Mouse (Mus musculus) heart, postnatal 0 days (tissue): ENCODE data around the gene Magi1. TPM values are rescaled to one million over a fixed set of nuclear protein-coding genes. Genes with fewer than 3 reads are reported as not detected.
A peak's percentile ranks its signal among the peaks of the same experiment; 100 is the strongest.

Experiments used
- ATAC-seq: fragments of 200-750 bp; cut with Nextera tagmentation; 2 replicates; pipeline ENCODE4 v1.8.0; 2017; ENCODE audit warnings: low read depth, moderate number of reproducible peaks, moderate library complexity; ENCODE audit not compliant: insufficient read depth
- DNase-seq: peaks from one replicate; pipeline ENCODE4 v3.0.0-alpha.2; 2016; ENCODE audit warnings: low spot score
- H3K27ac ChIP-seq: fragments of 300-500 bp; sonication (generic); 2 replicates; pipeline ENCODE4 v1.5.1; 2014; ENCODE audit warnings: low read depth, mild to moderate bottlenecking
- H3K27me3 ChIP-seq: fragments of 300-500 bp; sonication (generic); 2 replicates; pipeline ENCODE4 v1.6.1; 2014; ENCODE audit warnings: low read length, mixed read lengths; ENCODE audit not compliant: control insufficient read depth, insufficient read depth
- H3K36me3 ChIP-seq: fragments of 300-500 bp; sonication (generic); replicated peaks from 2 replicates; pipeline ENCODE4 v1.6.1; 2014; ENCODE audit warnings: low read length, mixed read lengths; ENCODE audit not compliant: control insufficient read depth, insufficient read depth
- H3K4me1 ChIP-seq: fragments of 300-500 bp; sonication (generic); 2 replicates; pipeline ENCODE4 v1.6.1; 2014; ENCODE audit warnings: antibody characterized with exemption; ENCODE audit not compliant: control insufficient read depth, insufficient read depth
- H3K4me2 ChIP-seq: fragments of 300-500 bp; sonication (generic); 2 replicates; pipeline ENCODE4 v1.6.1; 2014; ENCODE audit warnings: low read depth, mild to moderate bottlenecking, low read length, moderate library complexity
- H3K4me3 ChIP-seq: fragments of 300-500 bp; sonication (generic); 2 replicates; pipeline ENCODE4 v1.5.1; 2014; ENCODE audit warnings: low read depth, low read length
- H3K9ac ChIP-seq: fragments of 300-500 bp; sonication (generic); replicated peaks from 2 replicates; pipeline ENCODE4 v1.6.1; 2014; ENCODE audit warnings: low read depth, low read length, mixed read lengths
- H3K9me3 ChIP-seq: fragments of 300-500 bp; sonication (generic); replicated peaks from 2 replicates; pipeline ENCODE4 v1.6.1; 2016; ENCODE audit warnings: low read length; ENCODE audit not compliant: control insufficient read depth
- CTCF ChIP-seq: IDR thresholded peaks from 2 replicates; pipeline ENCODE4 v1.5.1; 2016; ENCODE audit warnings: antibody characterized with exemption, control low read depth, low read depth
- EP300 ChIP-seq: IDR thresholded peaks from 2 replicates; pipeline ENCODE4 v1.6.1; 2016; ENCODE audit warnings: antibody characterized with exemption, low read depth
- WGBS: fragments of 180-500 bp; shearing (Covaris S2); extraction: QIAGEN DNeasy Blood & Tissue Kit; methylation state at CpG from one replicate; pipeline ENCODE4 v1.1.7; 2014; 5-methylcytosine and 5-hydroxymethylcytosine counted together
- polyA plus RNA-seq: library from polyadenylated mRNA; unstranded; fragments of >200 nt; fragmentation: Nextera tagmentation; extraction: Ambion mirVana; gene quantifications from 2 replicates; pipeline ENCODE4 v1.2.1, GENCODE M21; 2015
- total RNA-seq: library from RNA; depleted of rRNA; stranded (reverse); fragments of >200 nt; gene quantifications from 2 replicates; pipeline ENCODE4 v1.2.3, GENCODE M21; 2014; ENCODE audit warnings: low replicate concordance

Magi1 gene
- total and polyA plus RNA-seq, 2 experiments from 2014 or later = 4.6 to 15.3 TPM

DNA sequence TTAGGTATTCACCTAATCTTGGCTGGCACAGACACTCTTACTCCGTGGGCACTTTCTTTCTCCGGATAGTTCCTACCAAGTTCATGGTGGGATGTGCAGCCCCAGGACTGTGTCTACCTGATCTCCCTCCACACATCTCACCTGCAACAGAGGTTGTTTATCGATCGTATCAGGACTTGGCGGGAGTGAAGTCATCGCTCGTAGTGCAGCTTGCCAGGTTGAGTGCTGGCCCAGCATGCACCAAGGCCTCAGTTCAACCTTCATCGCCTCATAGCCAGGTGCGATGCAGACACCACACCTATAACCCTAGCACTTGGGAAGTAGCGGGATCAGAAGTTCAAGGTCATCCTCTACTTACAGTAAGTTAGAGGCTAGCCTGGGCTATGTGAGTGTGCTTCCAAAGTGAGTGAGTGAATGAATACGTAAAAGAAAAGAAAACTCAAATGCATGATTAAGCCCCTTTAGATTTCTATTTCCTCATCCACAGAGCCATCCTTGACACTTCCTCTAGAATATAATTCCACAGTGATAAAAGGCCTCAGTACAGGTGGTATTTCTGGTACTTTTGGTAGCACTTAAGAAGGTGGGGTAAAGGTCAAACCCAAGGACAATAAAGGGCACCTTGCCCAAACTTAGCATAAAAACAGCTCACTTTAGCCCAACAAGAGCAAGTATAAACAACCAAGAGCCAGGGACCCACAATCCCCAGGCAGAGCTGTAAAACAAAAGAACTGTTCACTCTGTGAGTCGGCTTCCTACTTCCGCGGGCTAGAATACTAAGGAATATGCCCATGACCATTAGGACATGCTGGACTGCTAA lies 103.2 kb downstream of the Magi1 start:
- Histone ChIP-seq H3K27me3 (no peaks in the 10 kb centered on the region), H3K36me3 (no peaks in the 10 kb centered on the region), H3K9me3 (no peaks in the 10 kb centered on the region), H3K9ac (no peak overlapping the region), H3K4me1 (peaks cover 52% of the 10 kb centered on the region), H3K27ac (no peak overlapping the region), H3K4me2 (no peak overlapping the region), H3K4me3 (no peak overlapping the region)
- WGBS = 90% methylated on average over 14 of the region's 14 CpGs
- ATAC-seq (no peak), DNase-seq (no peak)
- no peak for TF ChIP-seq CTCF
- TF ChIP-seq EP300 = no peak

DNA sequence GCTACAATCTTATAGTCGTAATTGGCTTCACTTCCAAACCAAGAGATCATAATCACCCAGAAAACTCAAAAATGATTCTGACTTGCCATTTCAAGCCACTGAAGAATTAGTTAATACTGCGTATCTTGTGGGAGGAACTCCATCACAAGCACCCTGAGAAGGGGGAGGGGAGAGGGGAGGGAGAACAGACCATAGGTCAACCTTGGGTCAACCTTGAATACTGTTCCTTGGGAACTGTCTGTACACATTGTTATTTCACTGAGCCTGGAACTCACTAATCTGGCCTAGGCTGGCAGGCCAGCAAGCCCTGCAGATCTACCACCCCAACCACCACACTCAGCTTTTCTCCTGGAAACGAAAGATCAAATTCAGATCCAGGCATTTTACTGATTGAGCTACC lies 106.2 kb downstream of the Magi1 start:
- no peak overlapping the region for H3K4me3 ChIP-seq
- WGBS = 64% methylated on average over 3 of the region's 3 CpGs
- peaks cover 44% of the 10 kb centered on the region for H3K4me1 ChIP-seq
- no peaks in the 10 kb centered on the region for H3K36me3 ChIP-seq
- H3K4me2 ChIP-seq = no peak overlapping the region
- no peaks in the 10 kb centered on the region for H3K27me3 ChIP-seq
- no peak for DNase-seq
- ATAC-seq = no peak
- H3K9ac ChIP-seq = no peak overlapping the region
- no peak overlapping the region for H3K27ac ChIP-seq
- H3K9me3 ChIP-seq = no peaks in the 10 kb centered on the region
- TF ChIP-seq CTCF (no peak), EP300 (no peak)

DNA sequence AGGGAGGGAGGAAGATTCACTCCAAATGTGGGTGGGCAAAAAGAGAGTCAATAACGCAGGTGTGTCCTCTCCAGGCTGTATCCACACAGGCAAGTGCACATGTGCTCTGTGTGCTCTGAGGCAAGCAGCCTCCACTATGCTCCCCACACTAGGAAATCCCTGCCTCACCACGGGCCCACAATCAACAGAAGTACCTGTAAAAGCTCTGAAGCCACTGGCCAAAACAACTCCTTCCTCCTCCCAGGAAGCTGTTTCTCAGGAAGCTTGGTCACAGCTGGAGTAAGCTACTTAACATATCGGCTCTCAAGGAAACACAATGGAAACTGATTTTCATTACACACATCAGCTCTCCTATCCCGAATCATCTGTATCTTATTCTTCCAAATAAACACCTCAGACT lies 107.0 kb downstream of the Magi1 start:
- Histone ChIP-seq H3K9me3 (no peaks in the 10 kb centered on the region), H3K4me1 (peaks cover 36% of the 10 kb centered on the region), H3K4me2 (no peak overlapping the region), H3K27ac (peak overlapping the region; percentile 23; the same call in 1 of the 2 replicates), H3K9ac (no peak overlapping the region), H3K4me3 (no peak overlapping the region), H3K36me3 (no peaks in the 10 kb centered on the region), H3K27me3 (no peaks in the 10 kb centered on the region)
- no peak for TF ChIP-seq CTCF
- no peak for TF ChIP-seq EP300
- DNase-seq (no peak), ATAC-seq (no peak)
- WGBS = 36% methylated on average over 4 of the region's 4 CpGs

GRCm38 (mm10) chr6:94171250-94171649 lies 112.5 kb downstream of the Magi1 start:
- Histone ChIP-seq H3K27ac (0 out of 2 replicates have a peak overlapping the region, but pooled peaks have one; percentile 3), H3K4me2 (no peak overlapping the region), H3K4me3 (no peak overlapping the region), H3K36me3 (no peaks in the 10 kb centered on the region), H3K27me3 (no peaks in the 10 kb centered on the region), H3K9ac (no peak overlapping the region), H3K4me1 (peaks cover 47% of the 10 kb centered on the region), H3K9me3 (no peaks in the 10 kb centered on the region)
- no peak for ATAC-seq
- no peak for DNase-seq
- 33% methylated on average over 8 of the region's 8 CpGs for WGBS
- no peak for TF ChIP-seq CTCF
- TF ChIP-seq EP300 = peak; percentile 76

DNA sequence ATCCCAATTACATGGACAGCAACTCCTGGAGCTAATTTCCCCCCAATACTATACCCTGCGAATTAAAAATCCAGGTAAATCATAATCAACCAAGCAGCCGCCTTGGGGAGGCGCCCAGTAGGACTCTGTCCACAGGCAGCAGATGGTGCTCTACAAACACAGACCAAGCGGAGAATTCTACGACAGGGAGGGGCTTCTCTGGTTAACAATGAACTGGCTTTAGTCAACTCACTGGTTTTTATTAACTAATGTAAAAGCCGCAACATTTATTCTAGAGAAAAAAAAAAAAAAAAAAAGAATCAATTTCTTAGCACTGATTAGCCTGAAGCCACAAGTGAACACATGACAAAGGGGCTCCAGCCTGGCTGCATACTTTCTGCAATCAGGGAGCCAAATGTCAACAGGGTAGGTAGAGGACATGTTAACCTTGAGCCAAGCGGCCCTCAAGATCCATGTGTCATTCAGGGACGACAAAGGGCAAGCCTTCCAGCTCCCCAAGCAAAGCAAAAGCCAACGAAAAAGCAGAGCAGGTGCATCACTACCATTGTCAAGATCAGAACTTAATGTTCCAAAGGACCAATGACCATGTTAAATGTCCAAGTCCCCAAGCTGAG lies 114.0 kb downstream of the Magi1 start:
- Histone ChIP-seq H3K27me3 (no peaks in the 10 kb centered on the region), H3K9ac (no peak overlapping the region), H3K9me3 (no peaks in the 10 kb centered on the region), H3K4me2 (no peak overlapping the region), H3K4me1 (peaks cover 51% of the 10 kb centered on the region), H3K36me3 (no peaks in the 10 kb centered on the region), H3K27ac (peak overlapping the region; percentile 70; the same call in 1 of the 2 replicates), H3K4me3 (no peak overlapping the region)
- TF ChIP-seq EP300 = no peak
- peak; percentile 32 for TF ChIP-seq CTCF
- peak; percentile 70 for ATAC-seq
- WGBS = 52% methylated on average over 9 of the region's 9 CpGs
- DNase-seq = no peak
